Mouse (Mus musculus) megakaryocyte, embryonic 14.5 days (primary cell): ENCODE measurements around the gene Nrm.

Experiments used
- FLI1 ChIP-seq: IDR thresholded peaks from 2 replicates; pipeline ENCODE4 v1.6.1; 2012; ENCODE audit warnings: low read length, inconsistent platforms, mixed read lengths
- GATA1 ChIP-seq: IDR thresholded peaks from 3 replicates; pipeline ENCODE4 v1.6.1; 2012; ENCODE audit warnings: mixed read lengths, low read length, inconsistent platforms, borderline replicate concordance

DNA sequence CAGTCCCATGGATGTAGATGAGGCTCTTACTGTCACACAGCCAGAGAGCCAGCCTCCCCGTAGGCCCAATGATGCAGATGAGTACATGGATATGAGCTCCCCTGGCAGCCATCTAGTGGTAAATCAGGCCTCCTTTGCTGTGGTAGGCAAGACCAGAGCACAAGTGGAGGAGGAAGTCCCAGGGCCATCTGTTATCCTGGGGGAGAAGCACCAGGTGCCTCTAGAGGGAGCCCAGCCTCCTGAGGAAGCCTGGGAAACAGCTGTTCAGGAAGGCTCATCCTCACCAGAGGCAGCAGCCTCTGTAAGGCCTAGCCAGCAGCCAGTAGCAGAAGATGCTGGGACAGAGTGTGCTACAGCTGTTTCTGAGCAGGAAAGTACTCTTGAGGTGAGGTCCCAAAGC, 13.0 kb upstream of the Nrm start:
- TF ChIP-seq GATA1 (no peak), FLI1 (no peak)
